ENCODE assay signal across 9 mouse cellular contexts in the genomic region with DNA sequence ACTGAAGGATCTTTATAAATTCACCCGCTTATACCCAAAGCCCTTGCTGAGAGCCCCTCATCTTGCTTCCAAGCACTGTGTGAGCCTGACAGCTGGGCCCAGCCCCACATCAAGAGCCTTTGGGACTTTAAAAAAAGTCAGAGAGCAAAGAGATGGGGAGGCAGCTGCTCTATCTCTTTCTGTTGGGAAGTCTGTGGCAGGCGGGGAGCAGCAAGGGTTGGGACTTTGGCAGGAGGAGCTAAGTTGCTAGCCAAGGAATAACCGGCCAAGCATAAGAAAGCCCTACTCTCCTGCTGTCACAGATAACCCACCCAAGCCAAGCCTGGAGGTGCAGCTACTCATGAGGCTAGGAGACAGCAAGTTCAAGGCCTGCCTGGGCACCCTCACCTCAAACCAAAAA. TPM values are rescaled to one million over a fixed set of nuclear protein-coding genes. Genes with fewer than 3 reads are reported as not detected.
A peak's percentile ranks its signal among the peaks of the same experiment; 100 is the strongest.
DNase-seq lines count a peak whose midpoint lies in the region; ATAC-seq and TF ChIP-seq lines count a peak whose summit lies in the region.
"Had no signal": no experiment of that assay in that cellular context is flagged by ENCODE, and none has a peak within 500 bp of the region (broad histone marks: within the 10 kb centered on the region; RNA-seq: fewer than 3 reads in every experiment).

No protein-coding gene starts in this region.

- H3K27ac ChIP-seq in midbrain, postnatal 0 days (ENCODE audit: low read depth, low read length), result no peak overlapping the region
- no peak overlapping the region for H3K27ac ChIP-seq in midbrain, embryonic 13.5 days
- H3K27ac ChIP-seq: midbrain, embryonic 12.5 days had no signal

- no peak overlapping the region for H3K4me2 ChIP-seq in midbrain, postnatal 0 days (ENCODE audit: low read depth, low read length, poor library complexity, severe bottlenecking)
- no peak overlapping the region for H3K4me2 ChIP-seq in midbrain, embryonic 13.5 days (replicated peaks)
- H3K4me2 ChIP-seq: midbrain, embryonic 12.5 days had no signal

- no peak overlapping the region for H3K9ac ChIP-seq in midbrain, postnatal 0 days (replicated peaks; ENCODE audit: low read length, poor library complexity, severe bottlenecking)
- no peak overlapping the region for H3K9ac ChIP-seq in midbrain, embryonic 13.5 days (replicated peaks)
- H3K9ac ChIP-seq: midbrain, embryonic 12.5 days had no signal

- DNase-seq in midbrain, postnatal 0 days (ENCODE audit: low spot score), result peak; percentile 87
- DNase-seq in cerebellum, postnatal 36 days, result peak; percentile 72 to 75
- peak; percentile 29 for DNase-seq in kidney, adult 18-20 months
- DNase-seq in skeletal muscle tissue, adult 2 months (ENCODE audit: low read depth, low spot score), result peak; percentile 54
- DNase-seq in right cerebral cortex, postnatal 25 days, result no peak

- no peaks in the 10 kb centered on the region for H3K27me3 ChIP-seq in midbrain, postnatal 0 days (ENCODE audit: insufficient read depth, low read length)
- no peaks in the 10 kb centered on the region for H3K27me3 ChIP-seq in midbrain, embryonic 13.5 days

- no peaks in the 10 kb centered on the region for H3K9me3 ChIP-seq in midbrain, postnatal 0 days (ENCODE audit: low read length)
- no peaks in the 10 kb centered on the region for H3K9me3 ChIP-seq in midbrain, embryonic 13.5 days
- H3K9me3 ChIP-seq: midbrain, embryonic 12.5 days had no signal

- 63% methylated on average over 3 of the region's 3 CpGs for WGBS in midbrain, postnatal 0 days
- 70% methylated on average over 3 of the region's 3 CpGs for WGBS in midbrain, embryonic 13.5 days

- H3K36me3 ChIP-seq in midbrain, postnatal 0 days (ENCODE audit: insufficient read depth, low read length), result no peaks in the 10 kb centered on the region
- no peaks in the 10 kb centered on the region for H3K36me3 ChIP-seq in midbrain, embryonic 13.5 days
- H3K36me3 ChIP-seq: midbrain, embryonic 12.5 days had no signal

- ATAC-seq in midbrain, postnatal 0 days (ENCODE audit: low FRiP score), result no peak
- no peak for ATAC-seq in midbrain, embryonic 13.5 days
- no peak for ATAC-seq in megakaryocyte-erythroid progenitor cell, adult 5-6 weeks (replicated peaks; ENCODE audit: low FRiP score, low TSS enrichment, poor library complexity, severe bottlenecking)
- ATAC-seq: inflammation-experienced regulatory T-cells, adult 6 months had no signal

- H3K4me3 ChIP-seq in midbrain, postnatal 0 days (ENCODE audit: low read depth, low read length), result no peak overlapping the region
- H3K4me3 ChIP-seq in midbrain, embryonic 13.5 days (replicated peaks), result no peak overlapping the region
- H3K4me3 ChIP-seq: midbrain, embryonic 12.5 days had no signal

- no peak for TF ChIP-seq CTCF in midbrain, postnatal 0 days (IDR thresholded peaks at IDR 0.05)

- no peaks in the 10 kb centered on the region for H3K4me1 ChIP-seq in midbrain, postnatal 0 days (ENCODE audit: insufficient read depth, low read length)
- peaks cover 15% of the 10 kb centered on the region for H3K4me1 ChIP-seq in midbrain, embryonic 13.5 days (replicated peaks)

RNA-seq across cellular contexts. Expression of a gene that starts 48.2 kb away (rescaled TPM):
- total RNA-seq in midbrain, postnatal 0 days (2014; rRNA removed), result 11.9 and 12.8 TPM in 2 replicates
- 1.6 and 1.7 TPM in 2 replicates for polyA plus RNA-seq in midbrain, postnatal 0 days (2015; fragmentation: Nextera tagmentation; extraction: Ambion mirVana)
- polyA plus RNA-seq in midbrain, embryonic 13.5 days (2015; fragmentation: Nextera tagmentation; extraction: Ambion mirVana), result 2.7 and 4.0 TPM in 2 replicates
- 14.0 and 16.1 TPM in 2 replicates for total RNA-seq in megakaryocyte-erythroid progenitor cell, adult 5-6 weeks (2014; fragmentation: Nextera tagmentation)
- 15.4 and 18.0 TPM in 2 replicates for total RNA-seq in megakaryocyte-erythroid progenitor cell, adult 5-6 weeks (2017)
